Mouse (Mus musculus): ENCODE measurements at regions not wholly inside any gene's neighbourhood (a gene's known extent, or its start where the extent isn't known, plus 50 kb on each side); places are given as distances from the start of the nearest gene placed in this dataset.
"Not testable (repeated sequence)": the region's sequence is repeated elsewhere in the genome, so short reads cannot be mapped to it uniquely, and the experiment has no call there.

GRCm38 (mm10) chr16:93338806-93339205 is 265.1 kb downstream of the Setd4 start:
- ATAC-seq = no peak

- ATAC-seq = no peak
These were observed 268.3 kb downstream of the Setd4 start for GRCm38 (mm10) chr16:93335322-93336111.

- ATAC-seq = no peak
These were observed 270.2 kb downstream of the Setd4 start for GRCm38 (mm10) chr16:93333654-93334053.

GRCm38 (mm10) chr16:93328680-93329395 is 275.0 kb downstream of the Setd4 start:
- no peak for ATAC-seq

DNA sequence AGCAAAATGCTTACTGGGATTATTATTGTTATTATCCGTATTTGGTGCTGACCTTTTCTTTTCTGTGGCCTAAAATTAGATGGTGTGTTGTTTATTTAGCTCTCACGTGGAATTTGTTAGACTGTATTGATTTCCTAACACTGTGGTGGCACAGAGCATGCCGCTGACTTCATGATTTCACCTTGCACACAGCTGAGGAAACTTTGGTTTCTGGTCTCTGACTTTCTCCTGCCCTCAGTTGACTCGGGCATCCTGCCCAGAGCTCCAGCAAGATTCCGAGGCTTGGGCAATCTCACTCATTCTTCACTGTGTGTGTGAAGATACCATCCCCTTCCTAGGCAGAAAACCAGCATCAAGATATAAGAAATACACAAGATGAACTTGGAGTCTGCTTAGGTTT is 279.0 kb downstream of the Setd4 start:
- no peak for ATAC-seq

- ATAC-seq = no peak
These were observed 280.7 kb downstream of the Setd4 start for GRCm38 (mm10) chr16:93323172-93323571.

GRCm38 (mm10) chr16:93319581-93319980 is 284.3 kb downstream of the Setd4 start:
- ATAC-seq = no peak

DNA sequence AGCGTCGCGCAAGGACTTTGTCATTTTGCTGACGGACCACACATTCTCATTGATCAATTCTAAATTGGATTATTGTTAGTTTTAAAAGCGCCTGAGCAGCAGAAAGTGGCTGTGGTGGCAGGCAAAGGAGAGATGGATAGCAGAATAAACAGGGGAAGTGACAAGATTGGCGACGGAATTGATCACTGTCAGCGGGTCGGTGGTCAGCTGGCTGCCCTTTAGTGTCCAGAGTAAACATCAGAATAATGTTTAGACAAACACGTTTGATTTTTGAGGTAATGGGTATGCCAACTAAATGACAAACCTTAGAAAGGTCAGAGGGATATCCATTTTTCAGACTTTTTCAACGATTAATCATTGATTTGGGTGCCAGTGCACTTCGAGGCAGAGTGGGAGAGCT is 292.2 kb downstream of the Setd4 start:
- no peak for ATAC-seq

DNA sequence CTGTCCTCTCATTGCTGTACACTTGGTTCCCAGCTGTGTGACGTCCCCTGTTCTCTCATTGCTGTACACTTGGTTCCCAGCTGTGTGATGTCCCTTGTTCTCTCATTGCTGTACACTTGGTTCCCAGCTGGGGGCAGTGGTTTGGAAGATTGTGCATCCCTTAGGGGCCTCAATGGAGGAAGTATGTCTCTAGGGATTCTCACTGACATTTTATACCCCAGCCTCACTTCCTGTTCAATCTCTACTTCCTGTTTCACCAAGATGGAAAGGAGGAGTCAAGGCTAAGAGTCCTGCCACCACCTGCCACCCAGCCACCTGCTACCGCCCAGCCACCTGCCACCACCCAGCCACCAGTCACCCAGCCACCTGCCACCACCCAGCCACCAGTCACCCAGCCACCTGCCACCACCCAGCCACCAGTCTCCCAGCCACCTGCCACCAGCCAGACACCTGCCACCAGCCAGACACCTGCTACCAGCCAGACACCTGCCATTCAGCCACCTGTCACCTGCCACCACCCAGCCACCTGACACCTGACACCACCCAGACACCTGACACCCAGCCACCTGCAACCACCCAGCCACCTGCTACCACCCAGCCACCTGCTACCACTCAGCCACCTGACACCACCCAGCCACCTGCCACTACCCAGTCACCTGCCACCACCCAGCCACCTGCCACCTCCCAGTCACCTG is 295.1 kb downstream of the Setd4 start:
- ATAC-seq = no peak

DNA sequence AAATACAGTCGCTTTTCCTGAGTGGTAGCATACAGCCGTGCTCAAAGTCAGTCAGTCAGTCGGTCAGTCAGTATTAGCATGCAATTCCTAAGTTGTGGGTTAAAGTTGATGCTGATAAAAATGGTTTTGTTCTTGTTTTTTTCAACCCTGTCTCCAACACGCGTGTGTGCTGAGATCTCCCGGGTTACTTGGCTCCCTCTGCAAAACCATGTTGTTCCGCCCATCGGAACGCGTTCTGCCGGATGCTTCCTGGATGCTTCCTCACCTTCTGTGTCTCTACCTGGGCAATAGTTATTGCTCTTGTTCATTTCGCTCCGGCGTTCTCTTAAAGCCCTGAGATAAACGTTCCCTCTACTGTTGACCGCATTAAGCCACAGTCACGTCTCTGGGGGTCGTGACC is 296.9 kb downstream of the Setd4 start:
- no peak for ATAC-seq

DNA sequence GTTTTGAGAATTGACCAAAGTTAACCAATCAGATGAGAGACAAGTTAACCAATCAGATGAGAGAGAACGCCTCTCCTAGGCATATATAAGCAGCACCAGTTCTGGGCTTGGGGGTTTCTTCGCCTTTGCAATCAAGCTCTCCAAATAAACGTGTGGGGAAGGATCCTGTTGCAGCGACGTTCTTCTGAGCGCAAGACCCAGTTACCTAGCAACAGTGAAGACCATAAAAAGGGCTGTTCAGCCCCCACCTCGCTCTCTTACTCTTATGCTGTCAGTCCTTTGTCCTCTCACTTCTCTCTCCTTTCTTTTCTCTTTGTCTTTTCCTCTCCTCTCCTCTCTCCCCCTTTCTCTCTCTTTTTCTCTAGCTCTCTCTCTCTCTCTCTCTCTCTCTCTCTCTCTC is 297.7 kb downstream of the Setd4 start:
- ATAC-seq = not testable (repeated sequence)

DNA sequence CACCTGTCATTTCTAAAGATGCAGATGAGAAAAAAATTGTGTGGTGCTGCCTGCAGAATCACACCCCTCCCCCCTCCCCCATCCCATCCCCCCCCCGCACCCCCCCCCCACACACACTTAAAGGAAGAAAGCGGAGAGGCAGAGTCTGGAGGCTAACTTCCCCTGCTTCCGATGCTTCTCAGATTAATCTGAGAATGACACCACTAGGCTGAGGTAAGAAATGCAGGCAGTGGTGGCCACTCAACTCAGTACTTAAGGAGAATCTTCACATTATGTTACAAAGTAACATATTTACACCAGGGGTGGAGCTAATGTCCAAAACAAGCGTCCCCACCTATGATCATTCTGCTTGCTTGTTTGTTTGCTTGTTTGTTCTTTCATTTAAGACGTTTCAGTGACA is 309.4 kb downstream of the Setd4 start:
- no peak for ATAC-seq

DNA sequence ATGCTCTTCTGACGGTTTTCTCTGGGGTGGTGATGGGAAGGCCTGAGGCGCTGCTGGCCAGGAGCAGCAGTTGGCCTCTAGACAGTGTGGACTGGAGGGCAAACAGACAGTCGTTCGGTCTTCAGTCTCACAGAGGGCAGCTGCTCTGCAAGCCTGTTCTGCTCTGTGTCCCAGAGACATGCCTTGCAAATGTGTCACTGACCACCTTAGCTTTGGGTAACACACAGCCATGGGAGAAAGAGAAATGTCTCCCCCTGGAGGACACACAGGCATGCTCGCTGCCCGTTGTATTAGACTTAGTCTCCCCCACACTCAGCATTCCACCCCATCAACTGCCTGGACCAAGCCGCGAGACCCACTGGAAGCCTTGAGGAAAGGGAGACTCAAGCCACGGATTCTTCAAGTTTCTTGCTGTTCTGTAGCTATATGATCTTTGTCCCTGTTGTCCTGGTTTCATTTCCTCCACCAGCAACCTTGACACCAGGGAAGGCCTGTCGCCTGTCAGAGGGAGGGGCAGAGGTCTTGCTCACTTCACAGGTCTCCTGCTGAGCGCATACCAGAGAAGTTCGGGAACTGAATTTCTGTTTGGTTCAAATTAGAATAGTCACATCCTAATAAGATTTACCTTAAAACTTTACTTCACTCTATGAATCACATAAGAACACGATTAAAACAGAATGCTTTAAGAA is 310.8 kb downstream of the Setd4 start:
- peak; percentile 49 for ATAC-seq

- ATAC-seq = peak; percentile 68
These were observed 311.6 kb downstream of the Setd4 start for GRCm38 (mm10) chr16:93292181-93292834.

DNA sequence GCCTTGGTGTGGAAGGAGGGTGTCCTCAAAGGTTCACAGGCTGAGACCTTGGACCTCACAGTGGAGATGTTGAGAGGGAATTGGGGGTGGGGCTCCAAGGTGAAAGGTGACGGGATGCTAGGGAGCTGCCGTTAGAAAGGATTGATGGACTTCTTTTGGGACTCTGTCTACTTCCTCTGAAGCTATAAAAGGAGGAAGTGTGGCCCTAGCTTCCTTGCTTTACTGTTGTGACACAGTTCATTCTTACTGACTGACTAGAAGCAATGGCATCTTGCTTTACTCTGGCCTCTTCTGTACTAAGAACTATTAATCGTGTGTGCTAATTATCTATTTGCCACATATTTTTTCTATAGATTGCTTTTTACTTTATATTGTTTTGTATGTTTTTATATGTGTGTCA is 315.8 kb downstream of the Setd4 start:
- no peak for ATAC-seq

DNA sequence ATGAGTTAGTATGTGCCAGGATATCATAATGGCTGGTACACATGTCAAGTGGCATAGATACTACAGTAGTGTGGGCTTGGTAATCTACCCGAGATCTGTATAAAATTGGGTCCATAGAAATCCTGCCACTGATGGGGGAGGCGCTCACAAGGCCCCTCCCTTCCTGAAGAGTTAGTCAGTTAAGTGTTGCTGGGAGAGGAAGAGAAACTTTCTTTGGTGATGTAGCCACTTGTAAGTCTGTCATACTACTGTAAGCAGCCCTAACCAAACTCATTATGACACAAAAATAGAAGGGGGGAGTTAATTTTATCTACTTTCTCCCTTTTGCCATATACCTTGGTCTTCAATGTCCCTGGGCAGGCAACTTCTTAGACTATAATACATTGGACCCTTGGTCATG is 316.3 kb downstream of the Setd4 start:
- ATAC-seq = no peak

DNA sequence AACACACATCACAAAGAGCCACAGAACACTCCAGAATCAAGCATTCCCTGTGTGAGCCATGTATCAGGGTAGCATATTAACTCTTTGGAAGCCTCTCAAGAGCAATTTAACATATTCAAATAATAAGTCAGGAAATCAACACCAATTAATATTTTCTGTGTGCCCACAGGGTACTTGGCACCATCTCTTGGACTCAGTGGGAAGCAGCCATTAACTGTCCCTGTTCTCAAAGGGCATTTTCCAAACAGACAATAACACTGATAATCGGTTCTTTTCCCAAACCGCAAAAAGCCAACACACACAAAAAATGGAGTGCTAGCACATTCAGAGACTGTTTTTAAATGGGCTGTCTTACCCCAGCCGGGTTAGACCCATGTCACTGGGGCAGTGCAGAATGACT is 317.0 kb downstream of the Setd4 start:
- no peak for ATAC-seq

DNA sequence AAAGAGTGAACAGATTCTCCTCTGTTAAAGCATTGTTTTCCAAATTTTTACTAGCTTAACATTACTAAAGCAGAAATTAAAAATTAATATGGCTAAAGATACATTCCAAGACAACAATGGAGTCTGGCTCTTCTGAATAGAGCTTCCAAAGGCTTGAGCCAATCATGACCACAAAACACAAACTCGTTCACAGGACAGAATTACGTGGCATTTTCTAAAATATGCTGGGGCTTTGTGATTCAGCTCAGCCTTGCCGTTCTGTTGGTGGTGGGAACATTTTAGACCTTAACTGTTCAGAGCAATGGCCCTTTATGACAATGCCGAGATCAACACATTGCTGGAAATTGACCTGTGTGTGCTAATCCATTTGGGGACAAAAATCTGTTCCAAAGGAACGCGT is 318.7 kb downstream of the Setd4 start:
- no peak for ATAC-seq

DNA sequence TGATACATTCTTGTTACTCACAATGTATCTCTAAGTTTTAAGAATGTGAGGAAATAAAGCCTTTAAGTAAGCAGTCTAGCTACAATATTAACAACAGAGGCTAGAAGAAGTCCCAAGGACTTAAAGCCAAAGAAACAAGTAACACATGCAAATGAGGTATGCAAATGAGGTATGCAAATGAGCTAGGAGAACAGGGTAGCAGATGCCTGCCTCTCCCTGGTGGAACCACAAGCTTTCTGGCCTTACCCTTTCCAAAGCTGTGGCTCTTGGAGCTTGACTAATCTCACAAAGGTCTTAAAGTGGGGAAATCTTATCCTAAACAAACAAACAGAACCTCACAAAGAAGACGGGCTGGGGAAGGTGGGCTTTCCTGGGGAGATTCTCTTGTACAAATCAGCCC is 322.1 kb downstream of the Setd4 start:
- no peak for ATAC-seq

- no peak for ATAC-seq
These were observed 331.2 kb downstream of the Setd4 start for GRCm38 (mm10) chr16:93272636-93273035.

DNA sequence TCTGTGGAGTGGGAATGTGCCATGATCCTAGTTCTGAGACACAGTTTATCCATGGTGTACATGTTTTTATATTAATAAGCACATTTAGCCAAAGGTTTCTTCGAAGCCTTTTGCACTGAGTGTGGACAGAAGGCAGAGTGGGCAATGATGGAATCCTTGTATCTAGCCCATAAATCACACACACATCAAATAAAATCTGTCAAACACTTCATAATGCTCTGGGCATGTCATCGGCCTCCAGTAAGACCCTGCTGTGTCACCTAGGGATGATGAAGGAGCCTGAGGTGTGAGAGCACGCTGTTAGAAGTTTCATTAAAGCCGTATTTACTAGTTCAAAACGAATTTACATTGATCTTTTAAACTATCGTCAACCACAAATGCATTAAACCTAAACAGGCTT is 331.7 kb downstream of the Setd4 start:
- ATAC-seq = no peak

- no peak for ATAC-seq
These were observed 339.7 kb downstream of the Setd4 start for GRCm38 (mm10) chr16:93264061-93264585.
